Mouse (Mus musculus): ENCODE results near the gene Coa3. TPM values are rescaled to one million over a fixed set of nuclear protein-coding genes. Genes with fewer than 3 reads are reported as not detected.

Coa3 gene
- polyA plus RNA-seq, 1 experiment: not detected

GRCm38 (mm10) chr11:101295191-101295590, 16.3 kb upstream of the Coa3 start:
- H3K4me3 ChIP-seq (ENCODE audit: insufficient read depth, low read depth, low read length): no peak overlapping the region
- no peaks in the 10 kb centered on the region for H3K4me1 ChIP-seq (ENCODE audit: control insufficient read depth, insufficient read depth, low read length)
- no peak overlapping the region for H3K27ac ChIP-seq (ENCODE audit: insufficient read depth, low read depth, low read length)
- 91% methylated on average over 8 of the region's 8 CpGs for WGBS
- TF ChIP-seq POLR2A (IDR thresholded peaks at IDR 0.05; ENCODE audit: insufficient read depth, low read depth, low read length): no peak
- TF ChIP-seq CTCF (IDR thresholded peaks at IDR 0.05; ENCODE audit: insufficient read depth, low read depth, low read length): no peak

- H3K27ac ChIP-seq (ENCODE audit: insufficient read depth, low read depth, low read length): no peak overlapping the region
- H3K4me1 ChIP-seq (ENCODE audit: control insufficient read depth, insufficient read depth, low read length): no peaks in the 10 kb centered on the region
- TF ChIP-seq POLR2A (IDR thresholded peaks at IDR 0.05; ENCODE audit: insufficient read depth, low read depth, low read length): no peak
- TF ChIP-seq CTCF (IDR thresholded peaks at IDR 0.05; ENCODE audit: insufficient read depth, low read depth, low read length): no peak
- no peak overlapping the region for H3K4me3 ChIP-seq (ENCODE audit: insufficient read depth, low read depth, low read length)
- 88% methylated on average over 8 of the region's 8 CpGs for WGBS
Measured at GRCm38 (mm10) chr11:101291231-101291630, 12.3 kb upstream of the Coa3 start.

GRCm38 (mm10) chr11:101287306-101287705, 8.4 kb upstream of the Coa3 start:
- Histone ChIP-seq H3K27ac (ENCODE audit: insufficient read depth, low read depth, low read length) (no peak overlapping the region), H3K4me1 (ENCODE audit: control insufficient read depth, insufficient read depth, low read length) (no peaks in the 10 kb centered on the region), H3K4me3 (ENCODE audit: insufficient read depth, low read depth, low read length) (no peak overlapping the region)
- 76% methylated on average over 9 of the region's 9 CpGs for WGBS
- no peak for TF ChIP-seq CTCF (IDR thresholded peaks at IDR 0.05; ENCODE audit: insufficient read depth, low read depth, low read length)
- no peak for TF ChIP-seq POLR2A (IDR thresholded peaks at IDR 0.05; ENCODE audit: insufficient read depth, low read depth, low read length)

- Histone ChIP-seq H3K4me1 (ENCODE audit: control insufficient read depth, insufficient read depth, low read length) (peaks cover 3% of the 10 kb centered on the region), H3K27ac (ENCODE audit: insufficient read depth, low read depth, low read length) (no peak overlapping the region), H3K4me3 (ENCODE audit: insufficient read depth, low read depth, low read length) (no peak overlapping the region)
- TF ChIP-seq CTCF (IDR thresholded peaks at IDR 0.05; ENCODE audit: insufficient read depth, low read depth, low read length): no peak
- TF ChIP-seq POLR2A (IDR thresholded peaks at IDR 0.05; ENCODE audit: insufficient read depth, low read depth, low read length): no peak
- 70% methylated on average over 4 of the region's 4 CpGs for WGBS
Measured at GRCm38 (mm10) chr11:101283805-101284204, 4.9 kb upstream of the Coa3 start.

GRCm38 (mm10) chr11:101282896-101283295, 4.0 kb upstream of the Coa3 start:
- 10% methylated on average over 5 of the region's 5 CpGs for WGBS
- Histone ChIP-seq H3K27ac (ENCODE audit: insufficient read depth, low read depth, low read length) (no peak overlapping the region), H3K4me3 (ENCODE audit: insufficient read depth, low read depth, low read length) (no peak overlapping the region), H3K4me1 (ENCODE audit: control insufficient read depth, insufficient read depth, low read length) (peaks cover 7% of the 10 kb centered on the region)
- TF ChIP-seq POLR2A (IDR thresholded peaks at IDR 0.05; ENCODE audit: insufficient read depth, low read depth, low read length): no peak
- no peak for TF ChIP-seq CTCF (IDR thresholded peaks at IDR 0.05; ENCODE audit: insufficient read depth, low read depth, low read length)

GRCm38 (mm10) chr11:101280837-101281236, 1.9 kb upstream of the Coa3 start:
- peaks cover 24% of the 10 kb centered on the region for H3K4me1 ChIP-seq (ENCODE audit: control insufficient read depth, insufficient read depth, low read length)
- 53% methylated on average over 7 of the region's 7 CpGs for whole genome bisulfite sequencing
- no peak overlapping the region for H3K27ac ChIP-seq (ENCODE audit: insufficient read depth, low read depth, low read length)
- no peak overlapping the region for H3K4me3 ChIP-seq (ENCODE audit: insufficient read depth, low read depth, low read length)
- TF ChIP-seq CTCF (IDR thresholded peaks at IDR 0.05; ENCODE audit: insufficient read depth, low read depth, low read length) (no peak), POLR2A (IDR thresholded peaks at IDR 0.05; ENCODE audit: insufficient read depth, low read depth, low read length) (no peak)

- TF ChIP-seq POLR2A (IDR thresholded peaks at IDR 0.05; ENCODE audit: insufficient read depth, low read depth, low read length): no peak
- no peak for TF ChIP-seq CTCF (IDR thresholded peaks at IDR 0.05; ENCODE audit: insufficient read depth, low read depth, low read length)
- Histone ChIP-seq H3K27ac (ENCODE audit: insufficient read depth, low read depth, low read length) (no peak overlapping the region), H3K4me3 (ENCODE audit: insufficient read depth, low read depth, low read length) (peak overlapping the region; percentile 98), H3K4me1 (ENCODE audit: control insufficient read depth, insufficient read depth, low read length) (peaks cover 24% of the 10 kb centered on the region)
- WGBS: 54% methylated on average over 14 of the region's 14 CpGs
Measured at GRCm38 (mm10) chr11:101279193-101279569, 267 bp upstream of the Coa3 start.

- TF ChIP-seq POLR2A (IDR thresholded peaks at IDR 0.05; ENCODE audit: insufficient read depth, low read depth, low read length) (no peak), CTCF (IDR thresholded peaks at IDR 0.05; ENCODE audit: insufficient read depth, low read depth, low read length) (no peak)
- H3K4me3 ChIP-seq (ENCODE audit: insufficient read depth, low read depth, low read length): peak overlapping the region; percentile 98
- peaks cover 24% of the 10 kb centered on the region for H3K4me1 ChIP-seq (ENCODE audit: control insufficient read depth, insufficient read depth, low read length)
- WGBS: 63% methylated on average over 12 of the region's 12 CpGs
- H3K27ac ChIP-seq (ENCODE audit: insufficient read depth, low read depth, low read length): no peak overlapping the region
Measured at GRCm38 (mm10) chr11:101277381-101278222, 1.3 kb downstream of the Coa3 start.

GRCm38 (mm10) chr11:101276319-101277070, 2.4 kb downstream of the Coa3 start:
- TF ChIP-seq POLR2A (IDR thresholded peaks at IDR 0.05; ENCODE audit: insufficient read depth, low read depth, low read length) (no peak), CTCF (IDR thresholded peaks at IDR 0.05; ENCODE audit: insufficient read depth, low read depth, low read length) (no peak)
- Histone ChIP-seq H3K27ac (ENCODE audit: insufficient read depth, low read depth, low read length) (no peak overlapping the region), H3K4me3 (ENCODE audit: insufficient read depth, low read depth, low read length) (no peak overlapping the region), H3K4me1 (ENCODE audit: control insufficient read depth, insufficient read depth, low read length) (peaks cover 24% of the 10 kb centered on the region)
- 36% methylated on average over 27 of the region's 27 CpGs for WGBS
